Comparison of ENCODE assay signal across 24 mouse cellular contexts in genomic region chr7:106235596-106235995, GRCm38 (mm10). TPM values are rescaled to one million over a fixed set of nuclear protein-coding genes. Genes with fewer than 3 reads are reported as not detected.
DNase-seq lines count a peak whose midpoint lies in the region; ATAC-seq and TF ChIP-seq lines count a peak whose summit lies in the region.
"Had no signal": no experiment of that assay in that cellular context is flagged by ENCODE, and none has a peak within 500 bp of the region (broad histone marks: within the 10 kb centered on the region; RNA-seq: fewer than 3 reads in every experiment).

No protein-coding gene starts in this region.

- H3K9me3 ChIP-seq in forebrain, embryonic 11.5 days (ENCODE audit: control insufficient read depth, low read length), result no peaks in the 10 kb centered on the region; the same call in 1 of the 2 replicates
- H3K9me3 ChIP-seq in forebrain, embryonic 15.5 days, result no peaks in the 10 kb centered on the region
- no peaks in the 10 kb centered on the region for H3K9me3 ChIP-seq in heart, postnatal 0 days (replicated peaks; ENCODE audit: control insufficient read depth, low read length)
- H3K9me3 ChIP-seq in heart, embryonic 10.5 days, result no peaks in the 10 kb centered on the region
- H3K9me3 ChIP-seq in neural tube, embryonic 11.5 days (ENCODE audit: control insufficient read depth, low read length), result no peaks in the 10 kb centered on the region
- no peaks in the 10 kb centered on the region for H3K9me3 ChIP-seq in neural tube, embryonic 15.5 days (replicated peaks)
- H3K9me3 ChIP-seq: embryonic facial prominence, embryonic 15.5 days; heart, embryonic 12.5 days; hindbrain, embryonic 15.5 days had no signal

- no peak for TF ChIP-seq CTCF in heart, postnatal 0 days (IDR thresholded peaks at IDR 0.05; ENCODE audit: low read depth)

- H3K36me3 ChIP-seq in forebrain, embryonic 11.5 days (ENCODE audit: control insufficient read depth, insufficient read depth, low read length), result no peaks in the 10 kb centered on the region
- H3K36me3 ChIP-seq in forebrain, embryonic 15.5 days, result no peaks in the 10 kb centered on the region
- no peaks in the 10 kb centered on the region for H3K36me3 ChIP-seq in heart, postnatal 0 days (replicated peaks; ENCODE audit: control insufficient read depth, insufficient read depth, low read length)
- H3K36me3 ChIP-seq in heart, embryonic 10.5 days, result no peaks in the 10 kb centered on the region
- H3K36me3 ChIP-seq in neural tube, embryonic 11.5 days (ENCODE audit: control insufficient read depth, insufficient read depth, low read length), result no peaks in the 10 kb centered on the region
- no peaks in the 10 kb centered on the region for H3K36me3 ChIP-seq in neural tube, embryonic 15.5 days
- H3K36me3 ChIP-seq: embryonic facial prominence, embryonic 15.5 days; forebrain, embryonic 12.5 days; heart, embryonic 12.5 days; hindbrain, embryonic 15.5 days had no signal

- 74% methylated on average over 2 of the region's 2 CpGs for WGBS in forebrain, embryonic 11.5 days
- 71% methylated on average over 2 of the region's 2 CpGs for WGBS in forebrain, embryonic 15.5 days
- 58% methylated on average over 2 of the region's 2 CpGs for WGBS in heart, postnatal 0 days
- WGBS in heart, embryonic 10.5 days, result 70% methylated on average over 2 of the region's 2 CpGs
- WGBS in neural tube, embryonic 11.5 days, result 80% methylated on average over 2 of the region's 2 CpGs
- 79% methylated on average over 2 of the region's 2 CpGs for WGBS in neural tube, embryonic 15.5 days

- no peak for TF ChIP-seq EP300 in heart, postnatal 0 days (IDR thresholded peaks at IDR 0.05; ENCODE audit: low read depth)

- DNase-seq in forebrain, embryonic 11.5 days (ENCODE audit: low spot score), result no peak
- DNase-seq in heart, postnatal 0 days (ENCODE audit: low spot score), result no peak
- no peak for DNase-seq in heart, embryonic 10.5 days (ENCODE audit: low spot score)
- no peak for DNase-seq in neural tube, embryonic 11.5 days (ENCODE audit: low spot score)
- DNase-seq in adrenal gland, postnatal 36 days, result no peak
- DNase-seq: adrenal gland, adult 2 months; adrenal gland, postnatal 25 days; cerebellum, adult 11 months; cerebellum, adult 8-10 months; cerebellum, postnatal 14 days; embryo, embryonic 11 days; forebrain, postnatal 0 days; gastrocnemius, postnatal 36 days; heart, adult 18-20 months had no signal

- H3K27ac ChIP-seq in forebrain, embryonic 11.5 days (ENCODE audit: low read depth, low read length), result no peak overlapping the region
- no peak overlapping the region for H3K27ac ChIP-seq in forebrain, embryonic 15.5 days (replicated peaks)
- peak overlapping the region; percentile 78 for H3K27ac ChIP-seq in heart, postnatal 0 days (ENCODE audit: low read depth)
- H3K27ac ChIP-seq in heart, embryonic 10.5 days, result no peak overlapping the region
- H3K27ac ChIP-seq in neural tube, embryonic 11.5 days (ENCODE audit: low read depth, low read length), result no peak overlapping the region
- H3K27ac ChIP-seq in neural tube, embryonic 15.5 days (replicated peaks), result no peak overlapping the region
- H3K27ac ChIP-seq: embryonic facial prominence, embryonic 15.5 days; forebrain, embryonic 12.5 days; hindbrain, embryonic 15.5 days had no signal

- no peak overlapping the region for H3K4me3 ChIP-seq in forebrain, embryonic 11.5 days (ENCODE audit: low read depth, low read length)
- H3K4me3 ChIP-seq in forebrain, embryonic 15.5 days, result no peak overlapping the region
- no peak overlapping the region for H3K4me3 ChIP-seq in heart, postnatal 0 days (ENCODE audit: low read depth, low read length)
- no peak overlapping the region for H3K4me3 ChIP-seq in heart, embryonic 10.5 days
- H3K4me3 ChIP-seq in neural tube, embryonic 11.5 days (ENCODE audit: low read depth, low read length), result no peak overlapping the region
- H3K4me3 ChIP-seq in neural tube, embryonic 15.5 days (replicated peaks), result no peak overlapping the region
- H3K4me3 ChIP-seq: embryonic facial prominence, embryonic 15.5 days; forebrain, embryonic 12.5 days; heart, embryonic 12.5 days; hindbrain, embryonic 15.5 days had no signal

- H3K9ac ChIP-seq in forebrain, embryonic 11.5 days (ENCODE audit: low read length), result no peak overlapping the region
- H3K9ac ChIP-seq in forebrain, embryonic 15.5 days (replicated peaks), result no peak overlapping the region
- H3K9ac ChIP-seq in heart, postnatal 0 days (replicated peaks; ENCODE audit: low read depth, low read length), result no peak overlapping the region
- no peak overlapping the region for H3K9ac ChIP-seq in neural tube, embryonic 11.5 days (ENCODE audit: low read length)
- H3K9ac ChIP-seq in neural tube, embryonic 15.5 days (replicated peaks), result no peak overlapping the region
- H3K9ac ChIP-seq: embryonic facial prominence, embryonic 15.5 days; forebrain, embryonic 12.5 days; forebrain, postnatal 0 days; heart, embryonic 12.5 days; hindbrain, embryonic 15.5 days had no signal

- H3K4me1 ChIP-seq in forebrain, embryonic 11.5 days (replicated peaks; ENCODE audit: control insufficient read depth, insufficient read depth, low read length), result no peaks in the 10 kb centered on the region
- H3K4me1 ChIP-seq in forebrain, embryonic 15.5 days, result no peaks in the 10 kb centered on the region
- no peaks in the 10 kb centered on the region for H3K4me1 ChIP-seq in heart, postnatal 0 days (ENCODE audit: control insufficient read depth, insufficient read depth)
- H3K4me1 ChIP-seq in heart, embryonic 10.5 days, result no peaks in the 10 kb centered on the region
- no peaks in the 10 kb centered on the region for H3K4me1 ChIP-seq in neural tube, embryonic 11.5 days (ENCODE audit: control insufficient read depth, insufficient read depth, low read length)
- no peaks in the 10 kb centered on the region for H3K4me1 ChIP-seq in neural tube, embryonic 15.5 days
- H3K4me1 ChIP-seq: embryonic facial prominence, embryonic 15.5 days; forebrain, embryonic 12.5 days; heart, embryonic 12.5 days; hindbrain, embryonic 15.5 days had no signal

- H3K4me2 ChIP-seq in forebrain, embryonic 11.5 days (ENCODE audit: low read depth, low read length, severe bottlenecking), result no peak overlapping the region
- H3K4me2 ChIP-seq in forebrain, embryonic 15.5 days (replicated peaks), result no peak overlapping the region
- H3K4me2 ChIP-seq in heart, postnatal 0 days (ENCODE audit: low read depth, low read length), result no peak overlapping the region
- H3K4me2 ChIP-seq in neural tube, embryonic 11.5 days (ENCODE audit: low read depth), result no peak overlapping the region
- no peak overlapping the region for H3K4me2 ChIP-seq in neural tube, embryonic 15.5 days
- H3K4me2 ChIP-seq: embryonic facial prominence, embryonic 15.5 days; forebrain, embryonic 12.5 days; heart, embryonic 12.5 days; hindbrain, embryonic 15.5 days had no signal

- peak; percentile 35; the same call in 1 of the 2 replicates for ATAC-seq in forebrain, embryonic 11.5 days (replicated peaks; ENCODE audit: low FRiP score)
- ATAC-seq in forebrain, embryonic 15.5 days (replicated peaks), result no peak
- ATAC-seq in heart, postnatal 0 days (ENCODE audit: insufficient read depth, low read depth), result no peak
- ATAC-seq in neural tube, embryonic 11.5 days (ENCODE audit: insufficient read depth, low FRiP score, low TSS enrichment), result 0 out of 2 replicates have a peak, but pooled peaks have one; percentile 7
- no peak for ATAC-seq in neural tube, embryonic 15.5 days (ENCODE audit: low FRiP score)
- ATAC-seq: forebrain, postnatal 0 days; intestine, embryonic 16.5 days had no signal

- H3K27me3 ChIP-seq in forebrain, embryonic 11.5 days (ENCODE audit: control insufficient read depth, insufficient read depth, low read length), result no peaks in the 10 kb centered on the region
- H3K27me3 ChIP-seq in forebrain, embryonic 15.5 days, result no peaks in the 10 kb centered on the region
- H3K27me3 ChIP-seq in heart, postnatal 0 days (ENCODE audit: control insufficient read depth, insufficient read depth, low read length), result no peaks in the 10 kb centered on the region
- H3K27me3 ChIP-seq in heart, embryonic 10.5 days (ENCODE audit: insufficient read depth, poor library complexity, severe bottlenecking), result no peaks in the 10 kb centered on the region
- no peaks in the 10 kb centered on the region for H3K27me3 ChIP-seq in neural tube, embryonic 11.5 days (ENCODE audit: control insufficient read depth, insufficient read depth, low read length)
- no peaks in the 10 kb centered on the region for H3K27me3 ChIP-seq in neural tube, embryonic 15.5 days (replicated peaks)
- H3K27me3 ChIP-seq: embryonic facial prominence, embryonic 15.5 days; forebrain, embryonic 12.5 days; heart, embryonic 12.5 days; hindbrain, embryonic 15.5 days had no signal

RNA-seq across cellular contexts. Expression of gene Gvin1, which starts 20.5 kb away (rescaled TPM):
- polyA plus RNA-seq in forebrain, embryonic 11.5 days (2014; fragmentation: Nextera tagmentation; extraction: Ambion mirVana), result 0.04 and 0.23 TPM in 2 replicates
- polyA plus RNA-seq in forebrain, embryonic 15.5 days (2015; fragmentation: Nextera tagmentation; extraction: Ambion mirVana), result 0.09 TPM in 1 of 2 replicates, not detected in the other
- total RNA-seq in heart, postnatal 0 days (2014; rRNA removed; ENCODE audit: low replicate concordance), result 3.5 and 9.7 TPM in 2 replicates
- 0.74 and 1.1 TPM in 2 replicates for polyA plus RNA-seq in heart, postnatal 0 days (2015; fragmentation: Nextera tagmentation; extraction: Ambion mirVana)
- 0.28 and 0.40 TPM in 2 replicates for polyA plus RNA-seq in heart, embryonic 10.5 days (2016; fragmentation: Nextera tagmentation; extraction: Ambion mirVana)
- 0.04 and 0.05 TPM in 2 replicates for polyA plus RNA-seq in neural tube, embryonic 11.5 days (2014; fragmentation: Nextera tagmentation; extraction: Ambion mirVana)
- polyA plus RNA-seq in neural tube, embryonic 15.5 days (2015; fragmentation: Nextera tagmentation; extraction: Ambion mirVana), result 0.19 and 0.34 TPM in 2 replicates
- 1 to 10 TPM; 5.0 to 8.7 TPM for total RNA-seq in adrenal gland, postnatal 36 days (2021)
- total RNA-seq: ES-E14 had no signal
- polyA plus RNA-seq: C2C12; embryonic facial prominence, embryonic 11.5 days; forebrain, postnatal 0 days had no signal

Comparison
In these comparisons a context has a peak if more than half of its experiments do, and no peak if none do; other contexts are left out.
1. ATAC-seq: peak in forebrain, embryonic 11.5 days (single experiment) and neural tube, embryonic 11.5 days (single experiment); none in forebrain, embryonic 15.5 days (single experiment), heart, postnatal 0 days (single experiment) and neural tube, embryonic 15.5 days (single experiment).